Mouse (Mus musculus) C2C12 (cell line): ENCODE measurements around the gene Sptbn2. TPM values are rescaled to one million over a fixed set of nuclear protein-coding genes. Genes with fewer than 3 reads are reported as not detected.

Source experiments
- H3K27me3 ChIP-seq: one replicate; pipeline ENCODE4 v1.6.1; 2011; ENCODE audit not compliant: control insufficient read depth, insufficient read depth, insufficient read length
- H3K36me3 ChIP-seq: one replicate; pipeline ENCODE4 v1.6.1; 2011; ENCODE audit not compliant: control insufficient read depth, insufficient read depth
- H3K4me3 ChIP-seq: one replicate; pipeline ENCODE4 v1.5.1; 2011; ENCODE audit warnings: mild to moderate bottlenecking, control low read depth; ENCODE audit not compliant: poor library complexity, insufficient read depth, severe bottlenecking
- H3K79me2 ChIP-seq: one replicate; pipeline ENCODE4 v1.6.1; 2011; ENCODE audit not compliant: control insufficient read depth, insufficient read depth
- H3K79me3 ChIP-seq: one replicate; pipeline ENCODE4 v1.6.1; 2011; ENCODE audit warnings: low read depth, control low read depth
- H3ac ChIP-seq: one replicate; pipeline ENCODE3; 2011; ENCODE audit warnings: low read depth; ENCODE audit not compliant: control insufficient read depth, insufficient read length
- CEBPB ChIP-seq: IDR thresholded peaks from one replicate; pipeline ENCODE4 v1.6.1; 2011; ENCODE audit warnings: low read depth, mild to moderate bottlenecking, control low read depth, moderate library complexity
- CTCF ChIP-seq: IDR thresholded peaks from one replicate; pipeline ENCODE4 v1.5.1; 2011; ENCODE audit not compliant: control insufficient read depth, insufficient read depth, insufficient read length
- FOSL1 ChIP-seq: IDR thresholded peaks from one replicate; pipeline ENCODE4 v1.8.0; 2011; ENCODE audit warnings: mild to moderate bottlenecking, low read length; ENCODE audit not compliant: poor library complexity, insufficient read depth, severe bottlenecking
- MAX ChIP-seq: IDR thresholded peaks from one replicate; pipeline ENCODE4 v1.6.1; 2011; ENCODE audit warnings: mild to moderate bottlenecking, control low read depth
- MYOD1 ChIP-seq: IDR thresholded peaks from one replicate; pipeline ENCODE4 v1.6.1; 2011; ENCODE audit warnings: low read depth; ENCODE audit not compliant: control insufficient read depth, insufficient read length
- MYOG ChIP-seq: IDR thresholded peaks from one replicate; pipeline ENCODE4 v1.6.1; 2011; ENCODE audit not compliant: control insufficient read depth, insufficient read length; ENCODE audit errors: extremely low read depth
- USF1 ChIP-seq: IDR thresholded peaks from one replicate; pipeline ENCODE4 v1.6.1; 2011; ENCODE audit warnings: low read depth, mild to moderate bottlenecking, control low read depth, moderate library complexity
- polyA plus RNA-seq: library from polyadenylated mRNA; unstranded; fragments of >200 nt; fragmentation: generic; extraction: Trizol; gene quantifications from one replicate; pipeline ENCODE4 v1.2.1, GENCODE M21; 2012; ENCODE audit warnings: missing spikeins

The Sptbn2 gene
- polyA plus RNA-seq, 1 experiment = 0.15 TPM

- Histone ChIP-seq H3K79me2 (no peaks in the 10 kb centered on the region), H3K36me3 (no peaks in the 10 kb centered on the region), H3K27me3 (no peaks in the 10 kb centered on the region), H3K79me3 (no peaks in the 10 kb centered on the region), H3ac (no peak overlapping the region), H3K4me3 (no peak overlapping the region)
- TF ChIP-seq CEBPB = no peak
- TF ChIP-seq MYOG = no peak
- no peak for TF ChIP-seq FOSL1
- TF ChIP-seq CTCF = no peak
- no peak for TF ChIP-seq MYOD1
- no peak for TF ChIP-seq MAX
- TF ChIP-seq USF1 = no peak
Observed at GRCm38 (mm10) chr19:4697721-4698120, 13.2 kb upstream of the Sptbn2 start.

DNA sequence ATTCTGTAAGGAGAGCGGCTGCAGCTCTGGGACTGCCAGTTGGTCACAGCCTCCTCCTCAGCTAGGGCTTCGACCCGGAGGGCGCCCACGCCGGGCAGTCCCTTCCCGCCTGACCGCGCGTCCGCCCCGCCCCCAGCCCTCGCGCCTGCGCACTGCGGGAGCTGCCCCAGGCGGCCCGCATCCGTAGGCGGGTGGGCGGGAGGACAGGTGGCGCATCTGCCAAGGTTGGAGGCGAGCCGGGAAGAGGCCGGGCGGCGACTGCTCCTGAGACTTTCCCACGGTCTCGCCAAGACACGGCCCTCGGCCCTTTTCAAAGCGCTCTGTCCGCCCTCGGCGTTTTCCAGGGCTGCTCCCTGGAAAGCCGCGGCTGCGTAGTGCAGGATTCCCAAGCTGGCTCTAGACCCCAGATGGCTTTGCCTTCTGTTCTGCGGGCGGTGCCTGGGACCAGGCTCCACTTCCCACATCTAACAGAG lies 12.7 kb upstream of the Sptbn2 start, which contains the start of gene Gm960:
Gene Gm960 (minus strand): TSS at position 464 of the 473 bp plus-strand sequence.
- peak within 1 kb of the TSS; percentile 56 for H3ac ChIP-seq
- no peaks in the 10 kb centered on the region for H3K36me3 ChIP-seq
- H3K79me2 ChIP-seq = no peaks in the 10 kb centered on the region
- H3K27me3 ChIP-seq = no peaks in the 10 kb centered on the region
- no peak within 1 kb of the TSS for H3K4me3 ChIP-seq
- no peaks in the 10 kb centered on the region for H3K79me3 ChIP-seq
- TF ChIP-seq MAX (peak; percentile 97), FOSL1 (no peak), MYOG (no peak), MYOD1 (no peak), CTCF (no peak), CEBPB (no peak)

- no peak for TF ChIP-seq MAX
- TF ChIP-seq CTCF = no peak
- TF ChIP-seq USF1 = no peak
- Histone ChIP-seq H3ac (no peak overlapping the region), H3K27me3 (no peaks in the 10 kb centered on the region), H3K4me3 (no peak overlapping the region), H3K79me3 (no peaks in the 10 kb centered on the region), H3K36me3 (no peaks in the 10 kb centered on the region), H3K79me2 (no peaks in the 10 kb centered on the region)
Observed at GRCm38 (mm10) chr19:4698856-4699255, 12.1 kb upstream of the Sptbn2 start.

GRCm38 (mm10) chr19:4699821-4700220 lies 11.1 kb upstream of the Sptbn2 start:
- H3K4me3 ChIP-seq = no peak overlapping the region
- H3K27me3 ChIP-seq = no peaks in the 10 kb centered on the region
- H3K79me3 ChIP-seq = no peaks in the 10 kb centered on the region
- TF ChIP-seq MYOG (no peak), CTCF (no peak), MYOD1 (no peak), USF1 (no peak), MAX (no peak), CEBPB (no peak), FOSL1 (no peak)
- no peaks in the 10 kb centered on the region for H3K79me2 ChIP-seq
- no peak overlapping the region for H3ac ChIP-seq
- no peaks in the 10 kb centered on the region for H3K36me3 ChIP-seq

DNA sequence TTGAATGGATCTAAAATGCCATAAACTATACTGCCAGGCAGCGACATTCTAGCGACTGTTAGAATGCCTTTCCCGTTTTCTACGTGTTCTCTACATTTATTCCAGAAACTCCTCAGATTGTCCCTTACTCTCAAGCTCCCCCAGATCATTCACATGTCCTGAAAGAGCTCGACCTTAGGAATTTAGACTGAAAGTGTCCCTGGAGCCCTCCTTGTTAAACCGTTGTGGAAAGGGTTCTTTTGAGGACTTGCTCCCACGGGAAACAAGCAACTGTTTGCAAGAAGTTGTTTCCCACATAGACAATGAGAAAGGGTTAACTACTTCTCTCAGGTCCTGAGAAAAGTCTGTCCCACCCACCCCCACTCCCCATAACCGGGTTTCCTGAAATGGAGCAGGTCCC lies 10.3 kb upstream of the Sptbn2 start:
- no peaks in the 10 kb centered on the region for H3K79me3 ChIP-seq
- no peaks in the 10 kb centered on the region for H3K36me3 ChIP-seq
- no peak overlapping the region for H3K4me3 ChIP-seq
- no peak overlapping the region for H3ac ChIP-seq
- no peak for TF ChIP-seq USF1
- no peak for TF ChIP-seq FOSL1
- TF ChIP-seq MYOD1 = no peak
- no peak for TF ChIP-seq MYOG
- no peak for TF ChIP-seq CTCF
- TF ChIP-seq MAX = no peak
- no peak for TF ChIP-seq CEBPB
- H3K79me2 ChIP-seq = no peaks in the 10 kb centered on the region
- no peaks in the 10 kb centered on the region for H3K27me3 ChIP-seq

DNA sequence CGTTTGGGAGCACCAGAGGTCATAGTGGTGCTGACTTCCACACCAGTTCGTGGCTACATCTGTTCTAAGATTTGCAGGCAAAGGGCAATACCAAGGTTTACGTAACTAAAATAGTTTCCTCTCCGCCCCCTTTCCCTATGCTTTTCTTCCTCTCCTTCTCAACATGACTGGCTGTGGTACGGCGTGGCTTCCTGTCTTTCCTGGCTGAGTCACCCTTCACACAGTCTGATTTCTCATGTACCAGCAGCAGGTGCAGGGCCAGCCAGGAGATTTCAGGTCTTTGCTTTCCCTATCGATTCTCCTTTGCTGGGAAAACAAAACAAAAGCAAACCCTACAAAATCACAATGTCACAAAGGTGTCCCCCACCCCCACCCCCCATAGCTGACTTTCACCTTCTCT lies 9.7 kb upstream of the Sptbn2 start:
- no peaks in the 10 kb centered on the region for H3K36me3 ChIP-seq
- no peak overlapping the region for H3K4me3 ChIP-seq
- H3K79me3 ChIP-seq = no peaks in the 10 kb centered on the region
- H3K27me3 ChIP-seq = no peaks in the 10 kb centered on the region
- no peaks in the 10 kb centered on the region for H3K79me2 ChIP-seq
- TF ChIP-seq USF1 (no peak), MYOD1 (peak; percentile 49)
- no peak overlapping the region for H3ac ChIP-seq
